ENCODE assay signal across 35 mouse cellular contexts in genomic region chr3:81397212-81397611, GRCm38 (mm10).
"Had no signal": no experiment of that assay in that cellular context is flagged by ENCODE, and none has a peak within 500 bp of the region (broad histone marks: within the 10 kb centered on the region; RNA-seq: fewer than 3 reads in every experiment).

No protein-coding gene starts in this region.

- H3K4me3 ChIP-seq: heart, embryonic 10.5 days; heart, embryonic 12.5 days; heart, embryonic 13.5 days; heart, embryonic 15.5 days; hindbrain, embryonic 10.5 days; hindbrain, embryonic 12.5 days; hindbrain, embryonic 13.5 days; hindbrain, embryonic 15.5 days; intestine, embryonic 15.5 days; kidney, embryonic 15.5 days; layer of hippocampus, adult 2 months had no signal

- H3K27ac ChIP-seq: heart, embryonic 10.5 days; heart, embryonic 13.5 days; heart, embryonic 15.5 days; hindbrain, embryonic 10.5 days; hindbrain, embryonic 12.5 days; hindbrain, embryonic 13.5 days; hindbrain, embryonic 14.5 days; hindbrain, embryonic 15.5 days; hindbrain, postnatal 0 days; intestine, embryonic 15.5 days; kidney, embryonic 15.5 days; kidney, postnatal 0 days; layer of hippocampus, adult 2 months had no signal

- ATAC-seq: hindbrain, embryonic 16.5 days; hindbrain, postnatal 0 days; inflammation-experienced regulatory T-cells, adult 6 months; intestine, embryonic 15.5 days; intestine, embryonic 16.5 days; intestine, postnatal 0 days had no signal

- H3K36me3 ChIP-seq: heart, embryonic 10.5 days; heart, embryonic 12.5 days; heart, embryonic 13.5 days; heart, embryonic 15.5 days; hindbrain, embryonic 10.5 days; hindbrain, embryonic 12.5 days; hindbrain, embryonic 13.5 days; hindbrain, embryonic 15.5 days; intestine, embryonic 15.5 days; kidney, embryonic 15.5 days had no signal

- H3K4me1 ChIP-seq: heart, embryonic 10.5 days; heart, embryonic 12.5 days; heart, embryonic 13.5 days; heart, embryonic 15.5 days; hindbrain, embryonic 10.5 days; hindbrain, embryonic 12.5 days; hindbrain, embryonic 13.5 days; hindbrain, embryonic 15.5 days; intestine, embryonic 15.5 days; kidney, embryonic 15.5 days had no signal

- H3K4me2 ChIP-seq: heart, embryonic 11.5 days; heart, embryonic 12.5 days; heart, embryonic 13.5 days; heart, embryonic 15.5 days; hindbrain, embryonic 12.5 days; hindbrain, embryonic 13.5 days; hindbrain, embryonic 14.5 days; hindbrain, embryonic 15.5 days; intestine, embryonic 15.5 days; kidney, embryonic 15.5 days had no signal

- H3K9me3 ChIP-seq: heart, embryonic 10.5 days; heart, embryonic 12.5 days; heart, embryonic 13.5 days; heart, embryonic 15.5 days; hindbrain, embryonic 10.5 days; hindbrain, embryonic 12.5 days; hindbrain, embryonic 13.5 days; hindbrain, embryonic 15.5 days; intestine, embryonic 15.5 days; kidney, embryonic 15.5 days had no signal

- DNase-seq: heart, postnatal 10 days; heart, postnatal 14 days; heart, postnatal 36 days; heart, postnatal 4 days; kidney, adult 11 months; kidney, adult 18-20 months; kidney, adult 2 months; kidney, adult 8-10 months; kidney, adult 9 months; kidney, postnatal 10 days; kidney, postnatal 14 days; kidney, postnatal 25 days; kidney, postnatal 36 days; kidney, postnatal 4 days; layer of hippocampus, adult 9-11 months; layer of hippocampus, postnatal 36 days had no signal

- H3K9ac ChIP-seq: heart, embryonic 12.5 days; heart, embryonic 13.5 days; heart, embryonic 15.5 days; hindbrain, embryonic 12.5 days; hindbrain, embryonic 13.5 days; hindbrain, embryonic 14.5 days; hindbrain, embryonic 15.5 days; intestine, embryonic 15.5 days; kidney, embryonic 15.5 days had no signal

- H3K27me3 ChIP-seq: heart, embryonic 12.5 days; heart, embryonic 13.5 days; heart, embryonic 15.5 days; hindbrain, embryonic 12.5 days; hindbrain, embryonic 13.5 days; hindbrain, embryonic 15.5 days; intestine, embryonic 15.5 days; kidney, embryonic 15.5 days had no signal
